Mouse (Mus musculus) R1 (cell line): ENCODE results near the gene Txndc2.

Source experiments
- DNase-seq: peaks from one replicate; pipeline ENCODE4 v3.0.0-alpha.2; 2018; ENCODE audit warnings: low read depth, low spot score

Txndc2 gene

DNA sequence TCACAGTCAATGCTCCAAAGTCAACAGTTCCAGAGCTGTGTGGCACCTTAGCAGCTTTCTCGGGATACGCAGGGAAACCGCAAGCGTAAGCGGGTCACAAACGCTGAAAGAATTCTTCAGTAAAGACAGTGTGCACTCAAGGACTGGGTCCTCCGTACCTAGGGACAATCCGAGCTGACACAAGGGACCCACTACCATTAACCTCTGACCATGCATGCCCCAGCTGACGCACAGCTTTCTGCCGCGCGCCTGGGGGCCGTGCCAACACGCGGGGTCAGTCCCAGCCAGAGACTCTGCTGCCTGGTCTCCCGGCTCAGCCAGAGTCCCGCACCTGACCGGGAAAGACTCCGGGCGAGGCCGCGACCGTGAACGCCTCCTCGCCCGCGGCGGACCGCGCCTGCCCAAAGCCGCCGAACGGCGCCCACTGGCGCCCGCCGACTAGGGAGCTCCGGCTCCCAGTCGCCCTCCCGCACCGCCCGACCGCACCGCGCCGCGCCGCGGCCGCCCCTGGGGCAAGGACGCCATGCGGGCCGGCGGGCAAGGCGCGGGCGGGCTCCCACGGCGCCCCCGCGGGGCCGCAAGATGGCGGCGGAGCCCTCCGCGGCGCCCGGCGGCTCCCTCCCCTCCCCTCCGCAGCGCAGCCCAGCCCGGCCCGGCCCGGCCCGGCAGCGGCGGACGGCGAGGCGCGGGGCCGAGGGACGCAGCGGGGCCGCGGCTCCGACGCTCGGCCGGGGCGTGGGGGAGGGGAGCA is 29.4 kb downstream of the Txndc2 start:
- DNase-seq = peak; percentile 60

DNA sequence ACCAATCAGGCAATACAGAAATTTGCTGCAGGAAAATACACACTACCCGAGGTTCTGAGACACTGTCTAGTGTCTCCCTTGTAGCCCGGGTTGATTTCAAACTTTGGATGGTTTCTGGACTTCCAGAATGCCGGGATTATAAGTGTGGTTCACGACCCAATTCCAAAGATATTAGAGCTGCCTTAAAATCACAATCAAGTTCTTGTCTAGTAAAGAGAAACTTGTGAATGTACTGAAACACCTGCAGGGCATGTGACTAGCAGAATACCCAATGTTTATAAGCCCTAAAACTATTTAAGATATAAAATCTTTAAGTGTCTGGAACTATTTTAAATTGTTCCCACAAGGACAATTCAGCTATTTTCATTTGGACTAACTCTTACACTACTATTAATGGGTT is 30.2 kb downstream of the Txndc2 start:
- peak; percentile 13 for DNase-seq

GRCm38 (mm10) chr17:65608743-65609142 is 33.2 kb downstream of the Txndc2 start:
- no peak for DNase-seq

DNA sequence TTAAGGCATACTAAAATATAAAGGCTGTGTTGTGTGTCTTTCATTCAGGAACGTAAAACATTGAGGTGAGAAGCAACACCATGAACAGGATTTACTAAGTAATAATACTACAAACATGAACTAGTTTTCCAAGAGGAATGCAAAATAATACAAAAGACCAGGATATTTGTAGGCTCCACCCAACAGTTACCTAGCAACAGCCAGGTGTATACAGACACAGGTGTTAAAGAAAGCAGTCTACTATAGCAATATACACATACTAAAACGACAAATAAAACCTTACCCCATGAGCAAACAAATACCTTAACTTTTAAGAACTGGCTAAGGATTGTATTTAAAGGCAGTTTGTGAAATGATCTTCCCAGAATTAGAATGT is 33.7 kb downstream of the Txndc2 start:
- no peak for DNase-seq

GRCm38 (mm10) chr17:65607574-65608311 is 34.2 kb downstream of the Txndc2 start:
- DNase-seq = peak; percentile 57

GRCm38 (mm10) chr17:65606014-65606413 is 36.0 kb downstream of the Txndc2 start:
- DNase-seq = no peak

GRCm38 (mm10) chr17:65604892-65605291 is 37.1 kb downstream of the Txndc2 start:
- no peak for DNase-seq

GRCm38 (mm10) chr17:65604315-65604714 is 37.7 kb downstream of the Txndc2 start:
- DNase-seq = no peak

DNA sequence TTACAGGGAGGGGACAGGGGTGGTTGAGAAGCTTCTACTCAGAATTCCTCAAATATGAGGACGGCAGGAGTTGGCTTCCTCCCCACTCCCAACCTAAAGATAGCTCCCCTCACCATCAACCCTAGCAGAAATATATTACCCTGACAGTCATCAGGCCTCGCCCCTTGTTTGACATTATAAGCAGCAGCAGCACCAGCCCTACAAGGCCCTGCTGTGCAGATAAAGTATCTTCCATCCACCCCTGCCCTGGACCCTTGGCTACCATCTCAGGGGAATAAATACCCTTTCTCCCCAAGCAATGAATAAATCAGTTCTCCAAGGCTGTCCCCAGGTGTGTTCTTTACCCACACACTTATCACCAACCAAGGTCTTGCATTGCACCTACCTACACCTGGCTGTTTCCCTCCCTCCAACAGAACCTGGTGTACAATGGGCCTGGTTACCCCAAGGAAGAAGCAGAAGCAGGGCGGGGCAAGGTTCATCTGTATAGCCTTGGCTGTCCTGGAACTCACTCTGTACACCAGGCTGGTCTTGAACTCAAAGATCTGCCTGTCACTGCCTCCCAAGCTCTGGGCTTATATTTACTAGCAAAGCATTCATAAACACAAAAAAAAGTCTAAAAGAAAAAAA is 44.0 kb downstream of the Txndc2 start:
- DNase-seq = no peak

GRCm38 (mm10) chr17:65594687-65595086 is 47.3 kb downstream of the Txndc2 start:
- no peak for DNase-seq
